Mouse (Mus musculus) intestine, embryonic 16.5 days (tissue): ENCODE data around the gene Wfdc6a. TPM values are rescaled to one million over a fixed set of nuclear protein-coding genes. Genes with fewer than 3 reads are reported as not detected.
"Not testable (repeated sequence)": the region's sequence is repeated elsewhere in the genome, so short reads cannot be mapped to it uniquely, and the experiment has no call there.

Source experiments
- ATAC-seq: fragments of 200-750 bp; cut with Nextera tagmentation; 2 replicates; pipeline ENCODE4 v1.8.0; 2017; ENCODE audit warnings: moderate TSS enrichment, moderate library complexity
- H3K27ac ChIP-seq: fragments of 300-500 bp; sonication (generic); 2 replicates; pipeline ENCODE4 v1.5.1; 2014; ENCODE audit warnings: mild to moderate bottlenecking, low read length
- H3K27me3 ChIP-seq: fragments of 300-500 bp; sonication (generic); replicated peaks from 2 replicates; pipeline ENCODE4 v1.6.1; 2014; ENCODE audit warnings: low read length, control low read depth, mixed read lengths; ENCODE audit not compliant: control insufficient read depth, insufficient read depth
- H3K36me3 ChIP-seq: fragments of 300-500 bp; sonication (generic); 2 replicates; pipeline ENCODE4 v1.6.1; 2014; ENCODE audit warnings: low read length, control low read depth; ENCODE audit not compliant: control insufficient read depth, insufficient read depth
- H3K4me1 ChIP-seq: fragments of 300-500 bp; sonication (generic); 2 replicates; pipeline ENCODE4 v1.6.1; 2014; ENCODE audit warnings: low read length, control low read depth, mixed read lengths; ENCODE audit not compliant: control insufficient read depth, insufficient read depth
- H3K4me2 ChIP-seq: fragments of 300-500 bp; sonication (generic); 2 replicates; pipeline ENCODE4 v1.6.1; 2014; ENCODE audit warnings: low read depth, low read length, control low read depth
- H3K4me3 ChIP-seq: fragments of 300-500 bp; sonication (generic); 2 replicates; pipeline ENCODE4 v1.5.1; 2014; ENCODE audit warnings: mild to moderate bottlenecking, low read length
- H3K9ac ChIP-seq: fragments of 300-500 bp; sonication (generic); 2 replicates; pipeline ENCODE4 v1.6.1; 2014; ENCODE audit warnings: low read depth, low read length
- H3K9me3 ChIP-seq: fragments of 300-500 bp; sonication (generic); 2 replicates; pipeline ENCODE4 v1.6.1; 2016; ENCODE audit warnings: low read length, control low read depth; ENCODE audit not compliant: control insufficient read depth
- WGBS: fragments of 180-500 bp; shearing (Covaris S2); extraction: QIAGEN DNeasy Blood & Tissue Kit; methylation state at CpG from one replicate; pipeline ENCODE4 v1.1.7; 2014; 5-methylcytosine and 5-hydroxymethylcytosine counted together
- polyA plus RNA-seq: library from polyadenylated mRNA; unstranded; fragments of >200 nt; fragmentation: Nextera tagmentation; extraction: Ambion mirVana; gene quantifications from 2 replicates; pipeline ENCODE4 v1.2.1, GENCODE M21; 2015

Gene Wfdc6a
- polyA plus RNA-seq, 1 experiment from 2014 or later, result 1.4 TPM

DNA sequence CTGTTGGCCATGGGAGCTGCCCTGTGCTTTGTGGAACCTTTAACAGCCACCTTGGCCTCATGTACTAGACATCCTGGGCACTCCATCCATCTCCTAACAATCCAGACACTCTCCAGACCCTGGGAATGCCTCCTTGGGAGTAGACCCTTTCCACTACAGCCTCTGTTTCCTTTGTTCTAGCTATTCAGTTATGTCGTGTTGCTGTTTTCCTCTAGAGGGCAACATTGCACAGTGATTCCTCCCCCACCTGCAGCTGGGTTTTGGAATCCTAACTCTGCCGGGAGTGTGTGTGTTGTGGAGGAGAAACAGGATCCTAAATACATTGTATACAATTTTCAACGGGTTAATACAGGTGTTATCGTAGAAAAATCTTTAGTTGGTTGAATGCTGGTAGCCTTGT, 6.8 kb upstream of the Wfdc6a start:
- no peak overlapping the region for H3K4me3 ChIP-seq
- 3% methylated on average over 4 of the region's 4 CpGs for WGBS
- H3K27me3 ChIP-seq, result no peaks in the 10 kb centered on the region
- no peak overlapping the region for H3K27ac ChIP-seq
- no peak overlapping the region for H3K4me2 ChIP-seq
- no peaks in the 10 kb centered on the region for H3K4me1 ChIP-seq
- no peak overlapping the region for H3K9ac ChIP-seq
- no peaks in the 10 kb centered on the region for H3K36me3 ChIP-seq
- ATAC-seq, result no peak
- H3K9me3 ChIP-seq, result no peaks in the 10 kb centered on the region

DNA sequence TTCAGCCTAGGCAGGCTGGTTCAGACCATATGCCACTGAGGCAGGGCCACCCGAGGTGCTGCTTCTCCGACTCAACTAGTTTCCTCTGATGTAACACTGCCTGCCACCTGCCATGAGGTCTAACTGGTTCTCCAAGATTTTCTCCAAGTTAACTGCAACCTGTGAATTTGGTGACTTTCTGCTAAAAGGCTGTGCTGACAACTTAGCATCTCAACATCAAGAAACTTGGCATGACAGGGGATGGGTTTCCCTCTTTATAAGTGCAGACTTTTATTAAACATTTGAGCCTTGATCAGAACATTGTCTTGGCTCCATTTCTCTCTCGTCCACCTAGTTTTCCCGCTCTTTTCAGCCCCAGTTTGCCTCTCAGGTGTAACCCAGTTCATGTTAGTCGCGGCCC, 11.9 kb downstream of the Wfdc6a start, which contains the start of gene Spint3:
TSS of gene Spint3 (minus strand) at position 101 of the 400 bp plus-strand sequence.
- not testable (repeated sequence) for H3K9ac ChIP-seq, H3K9me3 ChIP-seq, H3K27me3 ChIP-seq, H3K27ac ChIP-seq, H3K4me1 ChIP-seq, H3K36me3 ChIP-seq, H3K4me3 ChIP-seq, ATAC-seq, H3K4me2 ChIP-seq
- 83% methylated on average over 6 of the region's 6 CpGs for WGBS

DNA sequence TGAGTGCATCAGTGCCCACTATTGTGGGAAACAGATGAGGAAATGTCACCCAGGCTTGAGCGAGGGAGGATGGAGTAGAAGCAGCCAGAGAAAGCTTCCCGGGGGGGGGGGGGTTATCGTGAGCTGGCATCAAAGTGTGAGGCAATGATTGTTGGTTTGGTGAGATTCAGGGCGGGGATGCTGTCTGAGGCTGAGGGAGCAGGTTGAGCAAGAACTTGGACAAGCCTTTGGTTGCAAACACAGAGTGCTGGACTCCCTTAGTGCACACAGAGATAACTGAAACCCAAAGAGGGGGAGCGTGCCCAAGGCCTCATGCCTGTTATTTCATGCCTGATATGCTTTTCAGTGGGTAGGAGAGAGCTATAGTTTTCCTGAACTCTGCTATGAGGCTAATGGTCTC, 17.8 kb downstream of the Wfdc6a start:
- H3K4me2 ChIP-seq, result no peak overlapping the region
- ATAC-seq, result no peak
- H3K4me3 ChIP-seq, result no peak overlapping the region
- no peak overlapping the region for H3K27ac ChIP-seq
- H3K9ac ChIP-seq, result no peak overlapping the region
- H3K27me3 ChIP-seq, result no peaks in the 10 kb centered on the region
- H3K4me1 ChIP-seq, result peaks cover 5% of the 10 kb centered on the region
- no peaks in the 10 kb centered on the region for H3K9me3 ChIP-seq
- 93% methylated on average over 5 of the region's 5 CpGs for WGBS
- no peaks in the 10 kb centered on the region for H3K36me3 ChIP-seq

- peaks cover 5% of the 10 kb centered on the region for H3K4me1 ChIP-seq
- no peak for ATAC-seq
- 89% methylated on average over 2 of the region's 2 CpGs for WGBS
These were observed 18.2 kb downstream of the Wfdc6a start for GRCm38 (mm10) chr2:164566997-164567396.

DNA sequence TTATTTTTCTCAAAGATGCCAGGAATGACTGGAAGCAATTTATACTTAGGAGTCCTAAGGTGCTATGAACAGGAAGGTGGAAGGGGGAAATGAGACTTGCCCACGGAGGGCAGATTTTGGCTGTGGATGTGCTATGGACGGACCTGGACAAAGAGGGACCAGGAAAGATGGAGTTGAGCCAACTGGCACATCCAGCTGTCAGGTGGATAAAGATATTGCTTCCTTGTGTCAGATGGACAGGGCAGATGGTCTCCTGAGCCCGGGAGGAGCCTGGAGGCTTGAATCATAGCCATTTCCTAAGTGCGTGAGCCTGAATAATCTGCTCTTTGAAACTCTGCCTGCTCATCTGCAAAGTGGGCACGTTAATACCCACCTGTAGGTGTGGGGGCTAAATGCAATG, 20.9 kb downstream of the Wfdc6a start:
- Histone ChIP-seq H3K4me3 (no peak overlapping the region), H3K4me2 (no peak overlapping the region), H3K4me1 (peaks cover 5% of the 10 kb centered on the region), H3K9ac (no peak overlapping the region), H3K27me3 (no peaks in the 10 kb centered on the region), H3K9me3 (no peaks in the 10 kb centered on the region), H3K36me3 (no peaks in the 10 kb centered on the region), H3K27ac (no peak overlapping the region)
- WGBS, result 69% methylated on average over 5 of the region's 5 CpGs
- no peak for ATAC-seq

More at GRCm38 (mm10) chr2:164566997-164567396, 18.2 kb downstream of the Wfdc6a start:
- Histone ChIP-seq H3K4me3 (no peak overlapping the region), H3K9ac (no peak overlapping the region), H3K36me3 (no peaks in the 10 kb centered on the region), H3K27me3 (no peaks in the 10 kb centered on the region), H3K9me3 (no peaks in the 10 kb centered on the region), H3K4me2 (no peak overlapping the region), H3K27ac (no peak overlapping the region)

DNA sequence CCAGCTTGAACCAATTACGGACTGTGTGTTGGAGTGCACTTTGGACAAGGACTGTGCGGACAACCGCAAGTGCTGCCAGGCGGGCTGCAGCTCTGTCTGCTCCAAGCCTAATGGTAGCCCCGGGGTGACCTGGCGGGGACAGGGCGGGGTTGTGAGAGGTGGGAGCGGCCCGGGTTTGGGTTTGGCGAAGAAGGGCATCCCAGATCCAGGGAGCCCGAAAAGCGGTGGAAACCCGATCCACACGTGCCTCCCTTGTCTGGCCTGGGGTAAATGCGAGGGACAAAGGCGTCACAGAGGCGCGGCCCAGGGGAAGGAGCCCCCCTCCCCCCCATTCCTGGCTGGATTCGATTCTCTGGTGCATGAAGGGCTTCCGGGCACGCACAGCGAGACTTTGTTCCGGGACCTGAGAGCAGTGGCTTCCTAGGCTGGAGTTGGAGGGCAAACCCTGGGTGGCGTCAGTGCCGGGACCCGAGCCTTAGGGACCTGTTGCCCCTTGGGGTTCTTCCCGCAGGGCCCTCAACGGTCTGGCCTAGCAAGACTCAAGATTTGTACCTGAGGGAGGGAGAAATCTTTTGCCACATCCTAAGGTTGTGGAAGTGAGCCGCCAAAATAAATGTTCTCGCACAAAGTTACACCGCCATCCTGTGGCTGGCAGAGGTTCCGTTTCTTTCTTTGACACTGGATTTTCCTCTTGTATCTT, 21.8 kb downstream of the Wfdc6a start:
- H3K27me3 ChIP-seq, result no peaks in the 10 kb centered on the region
- H3K4me2 ChIP-seq, result peak overlapping the region; percentile 97
- peak overlapping the region; percentile 78 for H3K9ac ChIP-seq
- no peaks in the 10 kb centered on the region for H3K9me3 ChIP-seq
- WGBS, result under 1% methylated on average over 32 of the region's 32 CpGs
- H3K4me1 ChIP-seq, result peaks cover 13% of the 10 kb centered on the region
- H3K4me3 ChIP-seq, result peak overlapping the region; percentile 55
- ATAC-seq, result peak; percentile 69
- no peak overlapping the region for H3K27ac ChIP-seq
- H3K36me3 ChIP-seq, result no peaks in the 10 kb centered on the region

DNA sequence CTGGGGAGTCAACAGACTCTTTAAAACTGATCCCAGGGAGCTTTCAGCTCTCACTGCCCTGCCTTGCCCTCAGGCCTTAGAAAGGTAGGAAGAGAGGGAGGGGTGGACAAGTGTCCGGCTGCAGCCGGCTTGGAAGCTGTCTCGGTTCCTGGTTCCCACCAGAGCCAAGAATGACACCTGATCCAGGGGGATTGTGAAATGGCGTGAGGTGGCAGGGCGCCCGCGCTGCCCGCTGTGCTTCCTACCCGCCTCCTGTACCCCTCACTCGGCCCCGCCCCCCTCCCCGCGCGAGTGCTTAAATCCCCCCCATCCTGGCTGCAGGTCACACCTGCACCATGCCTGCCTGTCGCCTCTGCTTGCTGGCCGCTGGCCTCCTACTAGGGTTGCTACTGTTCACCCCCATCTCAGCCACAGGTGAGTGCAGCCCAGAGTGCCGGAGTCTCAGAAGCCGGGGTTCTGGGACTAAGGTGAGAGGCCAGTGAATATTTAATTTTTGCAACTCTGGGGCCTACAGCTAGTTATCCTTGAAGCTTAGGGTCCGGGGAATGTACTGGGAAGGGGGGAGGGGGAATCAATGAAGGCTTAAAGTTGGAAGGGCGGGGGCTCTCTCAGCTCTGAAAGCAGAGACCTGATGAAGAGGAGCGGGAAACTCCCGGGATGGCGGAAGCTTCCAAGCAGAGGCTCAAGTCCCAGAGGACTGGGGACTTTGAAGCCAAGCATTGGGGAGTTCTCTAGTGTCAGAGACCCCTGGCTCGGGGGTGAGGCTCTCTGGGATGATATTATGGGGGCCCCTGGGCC, 22.7 kb downstream of the Wfdc6a start, which contains the start of gene Wfdc2:
TSS of gene Wfdc2 (plus strand) at position 23 of the 798 bp plus-strand sequence.
- 0 out of 2 replicates have a peak, but pooled peaks have one; percentile 19 for ATAC-seq
- H3K4me1 ChIP-seq, result peaks cover 13% of the 10 kb centered on the region
- no peaks in the 10 kb centered on the region for H3K27me3 ChIP-seq
- H3K27ac ChIP-seq, result no peak within 1 kb of the TSS
- peak within 1 kb of the TSS; percentile 55 for H3K4me3 ChIP-seq
- WGBS, result 9% methylated on average over 24 of the region's 24 CpGs
- H3K36me3 ChIP-seq, result no peaks in the 10 kb centered on the region
- no peaks in the 10 kb centered on the region for H3K9me3 ChIP-seq
- peak within 1 kb of the TSS; percentile 78 for H3K9ac ChIP-seq
- peak within 1 kb of the TSS; percentile 97 for H3K4me2 ChIP-seq

DNA sequence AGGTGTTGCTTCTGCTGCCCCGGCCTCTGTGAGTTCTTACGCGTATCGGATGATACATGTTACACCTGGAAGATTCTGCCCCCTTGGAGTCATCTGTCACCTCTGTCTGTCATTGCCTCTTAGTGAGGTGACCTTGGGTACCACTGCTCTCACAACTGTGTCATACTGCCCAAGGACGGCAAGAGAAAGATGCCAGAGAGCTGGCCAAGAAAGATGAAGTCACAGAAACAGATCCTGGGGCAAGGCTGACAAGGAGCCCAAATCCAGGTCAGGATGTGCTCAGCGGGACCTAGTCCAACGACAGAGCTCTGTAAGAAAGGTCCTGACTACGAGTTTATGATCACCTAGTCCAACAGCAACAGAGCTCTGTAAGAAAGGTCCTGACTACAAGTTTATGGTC, 25.1 kb downstream of the Wfdc6a start:
- Histone ChIP-seq H3K4me3 (no peak overlapping the region), H3K4me2 (no peak overlapping the region), H3K27me3 (no peaks in the 10 kb centered on the region), H3K4me1 (peaks cover 13% of the 10 kb centered on the region), H3K9me3 (no peaks in the 10 kb centered on the region), H3K36me3 (no peaks in the 10 kb centered on the region), H3K9ac (no peak overlapping the region), H3K27ac (no peak overlapping the region)
- 78% methylated on average over 8 of the region's 8 CpGs for WGBS
- ATAC-seq, result no peak

DNA sequence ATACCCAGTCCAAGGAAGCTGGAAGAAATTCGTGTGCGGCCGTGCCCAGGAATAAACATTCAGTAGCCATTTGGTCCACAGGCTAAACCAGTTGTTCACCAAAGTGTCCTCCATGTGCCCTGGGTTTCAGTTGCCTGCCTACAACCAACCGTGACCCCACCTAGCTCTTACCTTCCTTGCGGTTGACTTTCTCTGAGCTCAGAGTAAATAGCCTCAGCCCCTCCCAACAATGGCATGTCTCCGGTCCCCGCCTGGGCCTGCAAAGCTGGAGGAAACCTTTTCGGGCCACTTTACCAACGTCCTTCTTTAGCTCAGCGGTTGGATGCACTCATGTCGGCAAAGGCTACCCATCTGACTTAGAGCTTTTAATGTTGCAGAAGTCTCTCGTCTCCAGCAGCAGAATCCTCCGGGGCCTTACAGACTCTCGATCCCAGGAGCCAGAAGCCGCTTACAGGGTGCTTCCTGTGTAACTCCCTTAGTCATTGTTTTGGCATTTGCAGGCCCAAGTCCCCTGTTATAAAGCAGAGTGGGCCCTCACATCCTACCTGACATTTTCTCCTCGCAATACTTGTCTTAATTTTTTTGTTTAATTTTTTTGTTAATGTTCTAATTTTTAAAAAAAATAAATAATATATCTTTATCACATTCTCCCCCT, 26.1 kb downstream of the Wfdc6a start:
- ATAC-seq, result peak; percentile 44; the same call in 1 of the 2 replicates
- Histone ChIP-seq H3K27me3 (no peaks in the 10 kb centered on the region), H3K4me2 (0 out of 2 replicates have a peak overlapping the region, but pooled peaks have one; percentile 26), H3K36me3 (no peaks in the 10 kb centered on the region), H3K4me1 (peaks cover 13% of the 10 kb centered on the region), H3K9ac (no peak overlapping the region), H3K27ac (no peak overlapping the region), H3K4me3 (no peak overlapping the region), H3K9me3 (no peaks in the 10 kb centered on the region)
- WGBS, result 32% methylated on average over 16 of the region's 16 CpGs
